Mouse (Mus musculus) lung, adult 2 months (tissue): ENCODE results near the gene Phactr1.

Source experiments
- CTCF ChIP-seq: fragments of 200-500 bp; IDR thresholded peaks from 2 replicates; pipeline ENCODE4 v1.5.1; 2011; ENCODE audit warnings: mild to moderate bottlenecking, low read length, control low read depth; ENCODE audit not compliant: insufficient read depth
- POLR2A ChIP-seq: fragments of 200-500 bp; IDR thresholded peaks from 2 replicates; pipeline ENCODE4 v1.6.1; 2011; ENCODE audit warnings: low read depth, mild to moderate bottlenecking, control low read depth, low read length, borderline replicate concordance; ENCODE audit errors: extremely low read depth

DNA sequence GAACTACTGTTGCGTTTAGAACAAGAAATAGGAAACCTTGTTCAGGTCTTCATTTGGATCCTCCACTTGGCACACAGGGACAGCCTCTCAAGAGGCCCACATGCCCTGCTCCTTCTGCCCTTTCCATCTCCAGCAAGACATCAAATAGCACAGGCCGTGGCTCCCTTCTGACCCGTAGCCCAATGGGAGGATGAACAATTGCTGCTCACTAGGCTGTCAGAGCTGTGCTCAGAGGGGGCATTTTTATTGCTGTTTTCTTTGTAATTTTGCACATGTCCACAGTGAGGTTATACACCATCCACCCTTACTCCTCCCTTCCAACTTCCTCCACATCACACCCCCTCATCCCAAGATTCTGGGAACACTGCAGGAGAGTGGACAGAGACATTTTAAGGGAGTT is 269.6 kb downstream of the Phactr1 start:
- TF ChIP-seq POLR2A = no peak
- TF ChIP-seq CTCF = no peak
